In the genomic region with DNA sequence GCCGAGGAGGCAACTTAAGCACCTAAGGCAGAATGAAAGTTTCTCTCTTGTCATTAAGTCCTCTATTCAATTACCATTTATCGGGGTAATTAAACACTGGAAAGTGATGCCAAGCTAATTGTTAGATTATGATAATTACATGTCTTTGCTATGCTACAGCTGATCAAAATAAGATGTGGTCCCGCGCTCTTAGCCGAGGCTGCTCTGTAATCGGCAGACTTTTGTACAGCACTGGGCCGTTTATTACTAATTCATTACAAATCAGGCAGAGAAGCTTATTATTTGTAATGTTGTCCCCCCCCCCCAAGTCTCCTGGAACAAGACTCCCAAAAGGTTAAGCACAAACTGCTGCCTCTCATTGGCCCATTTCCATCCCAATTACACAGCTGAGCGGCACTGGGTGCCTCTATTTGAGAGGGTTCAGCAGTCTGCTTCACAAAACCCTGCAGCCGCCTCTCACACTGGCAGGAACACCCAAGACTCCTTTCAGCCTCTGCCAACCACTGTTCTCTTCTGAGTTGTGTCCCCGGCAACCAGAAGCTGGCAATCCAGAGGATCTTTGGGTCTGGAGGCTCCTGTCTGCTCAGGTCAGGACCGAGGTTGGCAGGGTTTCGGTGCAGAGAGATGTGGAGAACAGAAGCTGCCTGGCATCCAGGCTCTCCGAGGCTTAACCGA, we compare ENCODE assay signal across 8 mouse cellular contexts.
DNase-seq lines count a peak whose midpoint lies in the region; ATAC-seq and TF ChIP-seq lines count a peak whose summit lies in the region.

No protein-coding gene starts in this region.

- peaks cover 2% of the 10 kb centered on the region for H3K36me3 ChIP-seq in heart, adult 2 months (ENCODE audit: control insufficient read depth, insufficient read depth, low read length)
- no peaks in the 10 kb centered on the region for H3K36me3 ChIP-seq in thymus, adult 2 months (ENCODE audit: control insufficient read depth, insufficient read depth, low read length)
- H3K36me3 ChIP-seq in intestine, postnatal 0 days (ENCODE audit: control insufficient read depth, insufficient read depth), result no peaks in the 10 kb centered on the region

- H3K27me3 ChIP-seq in heart, adult 2 months (ENCODE audit: control insufficient read depth, insufficient read depth, low read length), result no peaks in the 10 kb centered on the region
- H3K27me3 ChIP-seq in thymus, adult 2 months (ENCODE audit: control insufficient read depth, insufficient read depth, low read length), result no peaks in the 10 kb centered on the region
- H3K27me3 ChIP-seq in intestine, postnatal 0 days (replicated peaks; ENCODE audit: control insufficient read depth, insufficient read depth, low read length), result no peaks in the 10 kb centered on the region

- 78% methylated on average over 14 of the region's 14 CpGs for WGBS in heart, adult 2 months
- WGBS in thymus, adult 2 months, result 97% methylated on average over 14 of the region's 14 CpGs
- 91% methylated on average over 14 of the region's 14 CpGs for WGBS in intestine, postnatal 0 days

- ATAC-seq in intestine, postnatal 0 days, result no peak
- ATAC-seq in monocyte, adult 5-6 weeks (replicated peaks; ENCODE audit: insufficient number of reproducible peaks, low FRiP score, low TSS enrichment, poor library complexity, severe bottlenecking), result no peak

- no peak for TF ChIP-seq CTCF in heart, adult 2 months (IDR thresholded peaks at IDR 0.05)
- TF ChIP-seq CTCF in left cerebral cortex, adult 2 months (IDR thresholded peaks at IDR 0.05), result no peak
- no peak for TF ChIP-seq CTCF in thymus, adult 2 months (IDR thresholded peaks at IDR 0.05; ENCODE audit: borderline replicate concordance, control insufficient read depth, extremely low read depth, insufficient read depth, low read length, poor library complexity)
- TF ChIP-seq CTCF in intestine, postnatal 0 days (IDR thresholded peaks at IDR 0.05; ENCODE audit: low read depth), result no peak

- H3K4me2 ChIP-seq in intestine, postnatal 0 days (replicated peaks; ENCODE audit: low read depth), result no peak overlapping the region

- H3K4me3 ChIP-seq in heart, adult 2 months, result no peak overlapping the region
- H3K4me3 ChIP-seq in left cerebral cortex, adult 2 months, result no peak overlapping the region
- no peak overlapping the region for H3K4me3 ChIP-seq in thymus, adult 2 months (ENCODE audit: control insufficient read depth, insufficient read depth, low read length)
- no peak overlapping the region for H3K4me3 ChIP-seq in intestine, postnatal 0 days (ENCODE audit: low read depth, low read length)

- intact Hi-C loops in heart, adult 2 months (cut with DNase I), result loop anchor here (5.0 to 10.0 kb wide), 3 partner anchors 63 to 245 kb away; no protein-coding TSS in a partner anchor
- intact Hi-C loops in heart, postnatal 25 days (cut with DNase I), result loop anchor here (10.0 kb wide), 1 partner anchor 245 kb away; no protein-coding TSS in a partner anchor
- intact Hi-C loops in left cerebral cortex, adult 2 months (cut with DNase I), result loop anchor here (5.0 to 10.0 kb wide), 3 partner anchors 63 to 125 kb away; no protein-coding TSS in a partner anchor

- H3K79me2 ChIP-seq in heart, adult 2 months (replicated peaks; ENCODE audit: control insufficient read depth, insufficient read depth, low read length), result no peaks in the 10 kb centered on the region

- peaks cover 5% of the 10 kb centered on the region for H3K4me1 ChIP-seq in heart, adult 2 months (ENCODE audit: control insufficient read depth, insufficient read depth, low read length)
- H3K4me1 ChIP-seq in thymus, adult 2 months (replicated peaks; ENCODE audit: control insufficient read depth, insufficient read depth, low read length), result no peaks in the 10 kb centered on the region
- no peaks in the 10 kb centered on the region for H3K4me1 ChIP-seq in intestine, postnatal 0 days (replicated peaks; ENCODE audit: control insufficient read depth, insufficient read depth, low read length)

- peak overlapping the region; percentile 23 for H3K27ac ChIP-seq in heart, adult 2 months
- H3K27ac ChIP-seq in left cerebral cortex, adult 2 months, result no peak overlapping the region
- no peak overlapping the region for H3K27ac ChIP-seq in thymus, adult 2 months (ENCODE audit: control insufficient read depth, insufficient read depth, low read length)
- H3K27ac ChIP-seq in intestine, postnatal 0 days (ENCODE audit: low read depth, low read length), result no peak overlapping the region

- H3K9ac ChIP-seq in heart, adult 2 months (ENCODE audit: low read depth, low read length), result 0 out of 2 replicates have a peak overlapping the region, but pooled peaks have one; percentile 28
- no peak overlapping the region for H3K9ac ChIP-seq in intestine, postnatal 0 days (ENCODE audit: low read depth, low read length)

- TF ChIP-seq POLR2A in heart, adult 2 months (IDR thresholded peaks at IDR 0.05; ENCODE audit: insufficient read depth, low read depth, low read length), result no peak
- TF ChIP-seq POLR2A in thymus, adult 2 months (IDR thresholded peaks at IDR 0.05; ENCODE audit: control insufficient read depth, extremely low read depth, insufficient read depth, low read length, poor library complexity), result no peak

- no peaks in the 10 kb centered on the region for H3K9me3 ChIP-seq in intestine, postnatal 0 days (ENCODE audit: control insufficient read depth)

- TF ChIP-seq EP300 in heart, adult 2 months (IDR thresholded peaks at IDR 0.05; ENCODE audit: insufficient read depth, low read depth, low read length), result no peak

- peak in 1 of 2 experiments; percentile 25 for DNase-seq in heart, adult 2 months
- no peak for DNase-seq in heart, postnatal 25 days (ENCODE audit: low spot score)
- DNase-seq in frontal cortex, postnatal 25 days (ENCODE audit: low spot score in 2 of 2), result peak; percentile 20 to 38
- DNase-seq in left cerebral cortex, adult 2 months (ENCODE audit: extremely low spot score in 1 of 2, low spot score in 2 of 2), result peak; percentile 49 to 51
- peak; percentile 70 for DNase-seq in right cerebral cortex, adult 18-20 months
- DNase-seq in thymus, adult 2 months, result no peak

Comparison
In these comparisons a context has a peak if more than half of its experiments do, and no peak if none do; other contexts are left out.
1. DNase-seq: peak in frontal cortex, postnatal 25 days (2 of 2), left cerebral cortex, adult 2 months (2 of 2) and right cerebral cortex, adult 18-20 months (single experiment); none in heart, postnatal 25 days (single experiment) and thymus, adult 2 months (single experiment).